Mouse (Mus musculus) testis, adult 2 months (tissue): ENCODE results near the gene Ctnnd2. TPM values are rescaled to one million over a fixed set of nuclear protein-coding genes. Genes with fewer than 3 reads are reported as not detected.

ENCODE experiments used
- H3K27ac ChIP-seq: fragments of 200-500 bp; 2 replicates; pipeline ENCODE4 v1.5.1; 2012; ENCODE audit warnings: low read depth, low read length; ENCODE audit not compliant: control insufficient read depth, insufficient read depth
- H3K27me3 ChIP-seq: fragments of 200-500 bp; 2 replicates; pipeline ENCODE4 v1.6.1; 2012; ENCODE audit warnings: mild to moderate bottlenecking, low read length, moderate library complexity; ENCODE audit not compliant: control insufficient read depth, insufficient read depth
- H3K36me3 ChIP-seq: fragments of 200-500 bp; 2 replicates; pipeline ENCODE4 v1.6.1; 2012; ENCODE audit warnings: mild to moderate bottlenecking, low read length; ENCODE audit not compliant: control insufficient read depth, insufficient read depth
- H3K4me1 ChIP-seq: fragments of 200-500 bp; 2 replicates; pipeline ENCODE4 v1.6.1; 2012; ENCODE audit warnings: low read length; ENCODE audit not compliant: control insufficient read depth, insufficient read depth
- H3K4me3 ChIP-seq: fragments of 200-500 bp; 2 replicates; pipeline ENCODE4 v1.5.1; 2012; ENCODE audit warnings: low read depth, mild to moderate bottlenecking, low read length, moderate library complexity, mixed read lengths; ENCODE audit not compliant: control insufficient read depth
- CTCF ChIP-seq: fragments of 200-500 bp; IDR thresholded peaks from 2 replicates; pipeline ENCODE4 v1.5.1; 2012; ENCODE audit warnings: low read depth, mild to moderate bottlenecking, inconsistent platforms, low read length, moderate library complexity; ENCODE audit not compliant: control insufficient read depth, insufficient read depth, insufficient replicate concordance
- POLR2A ChIP-seq: fragments of 200-500 bp; IDR thresholded peaks from 2 replicates; pipeline ENCODE4 v1.6.1; 2012; ENCODE audit warnings: low read depth, mild to moderate bottlenecking, inconsistent platforms, low read length, moderate library complexity; ENCODE audit not compliant: control insufficient read depth
- polyA plus RNA-seq: library from polyadenylated mRNA; depleted of rRNA; stranded (reverse); fragments of >200 nt; gene quantifications from 2 replicates; pipeline ENCODE4 v1.2.3, GENCODE M21; 2012

The Ctnnd2 gene
- polyA plus RNA-seq, 1 experiment, result 3.8 TPM

- TF ChIP-seq CTCF (no peak), POLR2A (no peak)
- H3K27me3 ChIP-seq, result no peaks in the 10 kb centered on the region
- no peak overlapping the region for H3K4me3 ChIP-seq
- no peaks in the 10 kb centered on the region for H3K4me1 ChIP-seq
- no peaks in the 10 kb centered on the region for H3K36me3 ChIP-seq
- H3K27ac ChIP-seq, result no peak overlapping the region
These were observed 832.6 kb downstream of the Ctnnd2 start for GRCm38 (mm10) chr15:31004976-31005375.

- TF ChIP-seq CTCF (no peak), POLR2A (no peak)
These were observed 833.8 kb downstream of the Ctnnd2 start for GRCm38 (mm10) chr15:31006050-31006824.

GRCm38 (mm10) chr15:31006825-31007157 is 834.4 kb downstream of the Ctnnd2 start:
- TF ChIP-seq CTCF (no peak), POLR2A (no peak)
- Histone ChIP-seq H3K27ac (no peak overlapping the region), H3K4me3 (no peak overlapping the region)

More at GRCm38 (mm10) chr15:31006050-31006824, 833.8 kb downstream of the Ctnnd2 start:
- no peaks in the 10 kb centered on the region for H3K36me3 ChIP-seq
- H3K27ac ChIP-seq, result no peak overlapping the region
- H3K4me1 ChIP-seq, result no peaks in the 10 kb centered on the region
- H3K4me3 ChIP-seq, result no peak overlapping the region
- no peaks in the 10 kb centered on the region for H3K27me3 ChIP-seq

GRCm38 (mm10) chr15:31008594-31008993 is 836.2 kb downstream of the Ctnnd2 start:
- no peak for TF ChIP-seq CTCF
- TF ChIP-seq POLR2A, result no peak
- Histone ChIP-seq H3K27ac (no peak overlapping the region), H3K27me3 (no peaks in the 10 kb centered on the region), H3K4me1 (no peaks in the 10 kb centered on the region), H3K36me3 (no peaks in the 10 kb centered on the region), H3K4me3 (no peak overlapping the region)

More at GRCm38 (mm10) chr15:31006825-31007157, 834.4 kb downstream of the Ctnnd2 start:
- no peaks in the 10 kb centered on the region for H3K4me1 ChIP-seq
- no peaks in the 10 kb centered on the region for H3K27me3 ChIP-seq
- H3K36me3 ChIP-seq, result no peaks in the 10 kb centered on the region

GRCm38 (mm10) chr15:31020769-31021168 is 848.4 kb downstream of the Ctnnd2 start:
- TF ChIP-seq CTCF (no peak), POLR2A (no peak)
- Histone ChIP-seq H3K27me3 (no peaks in the 10 kb centered on the region), H3K36me3 (no peaks in the 10 kb centered on the region), H3K4me1 (no peaks in the 10 kb centered on the region), H3K27ac (no peak overlapping the region), H3K4me3 (no peak overlapping the region)

GRCm38 (mm10) chr15:31022012-31022411 is 849.6 kb downstream of the Ctnnd2 start:
- TF ChIP-seq POLR2A (no peak), CTCF (no peak)
- Histone ChIP-seq H3K27ac (no peak overlapping the region), H3K27me3 (no peaks in the 10 kb centered on the region), H3K4me3 (no peak overlapping the region), H3K36me3 (no peaks in the 10 kb centered on the region), H3K4me1 (no peaks in the 10 kb centered on the region)

- Histone ChIP-seq H3K4me1 (no peaks in the 10 kb centered on the region; the same call in 1 of the 2 replicates), H3K4me3 (no peak overlapping the region), H3K36me3 (no peaks in the 10 kb centered on the region), H3K27me3 (no peaks in the 10 kb centered on the region), H3K27ac (no peak overlapping the region)
- TF ChIP-seq CTCF (no peak), POLR2A (no peak)
These were observed 850.1 kb downstream of the Ctnnd2 start for GRCm38 (mm10) chr15:31022497-31022896.

GRCm38 (mm10) chr15:31023766-31024165 is 851.4 kb downstream of the Ctnnd2 start:
- H3K36me3 ChIP-seq, result no peaks in the 10 kb centered on the region
- no peaks in the 10 kb centered on the region; the same call in 1 of the 2 replicates for H3K4me1 ChIP-seq
- H3K27me3 ChIP-seq, result no peaks in the 10 kb centered on the region
- no peak overlapping the region for H3K4me3 ChIP-seq
- no peak overlapping the region for H3K27ac ChIP-seq
- TF ChIP-seq CTCF, result no peak
- no peak for TF ChIP-seq POLR2A
